Mouse (Mus musculus) liver, embryonic 11.5 days (tissue): ENCODE data around the gene Dbndd2. TPM values are rescaled to one million over a fixed set of nuclear protein-coding genes. Genes with fewer than 3 reads are reported as not detected.

Source experiments
- ATAC-seq: fragments of 200-750 bp; cut with Nextera tagmentation; replicated peaks from 2 replicates; pipeline ENCODE4 v1.8.0; 2017; ENCODE audit warnings: moderate number of reproducible peaks, mild to moderate bottlenecking, moderate TSS enrichment, moderate library complexity; ENCODE audit not compliant: low FRiP score
- DNase-seq: peaks from one replicate; pipeline ENCODE4 v3.0.0-alpha.2; 2017; ENCODE audit warnings: low spot score
- H3K27ac ChIP-seq: fragments of 300-500 bp; sonication (generic); 2 replicates; pipeline ENCODE4 v1.5.1; 2014; ENCODE audit warnings: mild to moderate bottlenecking, low read depth, low read length, control low read depth
- H3K27me3 ChIP-seq: fragments of 300-500 bp; sonication (generic); replicated peaks from 2 replicates; pipeline ENCODE4 v1.6.1; 2014; ENCODE audit warnings: low read length, mixed read lengths; ENCODE audit not compliant: control insufficient read depth, insufficient read depth
- H3K36me3 ChIP-seq: fragments of 300-500 bp; sonication (generic); 2 replicates; pipeline ENCODE4 v1.6.1; 2014; ENCODE audit warnings: mild to moderate bottlenecking, low read length, moderate library complexity, mixed read lengths; ENCODE audit not compliant: control insufficient read depth, insufficient read depth
- H3K4me1 ChIP-seq: fragments of 300-500 bp; sonication (generic); replicated peaks from 2 replicates; pipeline ENCODE4 v1.6.1; 2014; ENCODE audit warnings: low read length, mixed read lengths; ENCODE audit not compliant: control insufficient read depth, insufficient read depth
- H3K4me2 ChIP-seq: fragments of 300-500 bp; sonication (generic); 2 replicates; pipeline ENCODE4 v1.6.1; 2014; ENCODE audit warnings: mild to moderate bottlenecking, control low read depth, moderate library complexity
- H3K4me3 ChIP-seq: fragments of 300-500 bp; sonication (generic); 2 replicates; pipeline ENCODE4 v1.5.1; 2014; ENCODE audit warnings: low read depth, low read length, control low read depth
- H3K9ac ChIP-seq: fragments of 300-500 bp; sonication (generic); 2 replicates; pipeline ENCODE4 v1.6.1; 2014; ENCODE audit warnings: low read depth, low read length, control low read depth
- H3K9me3 ChIP-seq: fragments of 300-500 bp; sonication (generic); 2 replicates; pipeline ENCODE4 v1.6.1; 2016; ENCODE audit warnings: low read length, inconsistent platforms, mixed read lengths; ENCODE audit not compliant: control insufficient read depth
- WGBS: fragments of 180-500 bp; shearing (Covaris S2); extraction: QIAGEN DNeasy Blood & Tissue Kit; methylation state at CpG from one replicate; pipeline ENCODE4 v1.1.7; 2014; 5-methylcytosine and 5-hydroxymethylcytosine counted together
- polyA plus RNA-seq: library from polyadenylated mRNA; unstranded; fragments of >200 nt; fragmentation: Nextera tagmentation; extraction: Ambion mirVana; gene quantifications from 2 replicates; pipeline ENCODE4 v1.2.1, GENCODE M21; 2014

Dbndd2 gene
- polyA plus RNA-seq, 1 experiment from 2014 or later: 2.1 TPM

GRCm38 (mm10) chr2:164486258-164487114, 580 bp downstream of the Dbndd2 start:
- Histone ChIP-seq H3K36me3 (no peaks in the 10 kb centered on the region), H3K27me3 (peaks cover 34% of the 10 kb centered on the region), H3K9ac (peak overlapping the region; percentile 61), H3K9me3 (no peaks in the 10 kb centered on the region), H3K27ac (no peak overlapping the region), H3K4me2 (peak overlapping the region; percentile 90), H3K4me3 (peak overlapping the region; percentile 71), H3K4me1 (peaks cover 10% of the 10 kb centered on the region)
- DNase-seq (peak; percentile 52), ATAC-seq (no peak)
- under 1% methylated on average over 68 of the region's 90 CpGs for WGBS

GRCm38 (mm10) chr2:164487115-164487527, 1.2 kb downstream of the Dbndd2 start:
- Histone ChIP-seq H3K36me3 (no peaks in the 10 kb centered on the region), H3K4me2 (peak overlapping the region; percentile 90), H3K9me3 (no peaks in the 10 kb centered on the region), H3K9ac (no peak overlapping the region; the same call in 1 of the 2 replicates), H3K4me3 (peak overlapping the region; percentile 71), H3K27ac (no peak overlapping the region), H3K27me3 (peaks cover 34% of the 10 kb centered on the region), H3K4me1 (peaks cover 10% of the 10 kb centered on the region)
- 15% methylated on average over 11 of the region's 11 CpGs for WGBS
- ATAC-seq (no peak; the same call in 1 of the 2 replicates), DNase-seq (no peak)

- Histone ChIP-seq H3K27ac (no peak overlapping the region), H3K9me3 (no peaks in the 10 kb centered on the region), H3K9ac (no peak overlapping the region), H3K4me3 (no peak overlapping the region), H3K36me3 (no peaks in the 10 kb centered on the region), H3K4me1 (peaks cover 10% of the 10 kb centered on the region), H3K4me2 (no peak overlapping the region), H3K27me3 (peaks cover 34% of the 10 kb centered on the region)
- DNase-seq: no peak
- 60% methylated on average over 9 of the region's 9 CpGs for WGBS
- no peak for ATAC-seq
Observed at GRCm38 (mm10) chr2:164487812-164488211, 1.9 kb downstream of the Dbndd2 start.

- ATAC-seq (no peak), DNase-seq (no peak)
- no peak overlapping the region for H3K27ac ChIP-seq
- no peak overlapping the region for H3K4me3 ChIP-seq
- H3K27me3 ChIP-seq: 0 out of 2 replicates have a peak, but pooled peaks cover 2% of the 10 kb centered on the region
- WGBS: 60% methylated on average over 2 of the region's 2 CpGs
- no peaks in the 10 kb centered on the region for H3K9me3 ChIP-seq
- peaks cover 11% of the 10 kb centered on the region for H3K4me1 ChIP-seq
- H3K36me3 ChIP-seq: no peaks in the 10 kb centered on the region
- H3K9ac ChIP-seq: no peak overlapping the region
- no peak overlapping the region for H3K4me2 ChIP-seq
Observed at GRCm38 (mm10) chr2:164494126-164494525, 8.2 kb downstream of the Dbndd2 start.

GRCm38 (mm10) chr2:164496331-164496730, 10.4 kb downstream of the Dbndd2 start:
- no peaks in the 10 kb centered on the region for H3K9me3 ChIP-seq
- 52% methylated on average over 1 of the region's 1 CpGs for WGBS
- H3K4me3 ChIP-seq: peak overlapping the region; percentile 82; the same call in 1 of the 2 replicates
- H3K4me1 ChIP-seq: peaks cover 11% of the 10 kb centered on the region
- no peak for DNase-seq
- H3K27me3 ChIP-seq: no peaks in the 10 kb centered on the region
- ATAC-seq: no peak
- no peak overlapping the region for H3K9ac ChIP-seq
- H3K36me3 ChIP-seq: peaks cover 6% of the 10 kb centered on the region; the same call in 1 of the 2 replicates
- no peak overlapping the region for H3K27ac ChIP-seq
- H3K4me2 ChIP-seq: peak overlapping the region; percentile 94

- Histone ChIP-seq H3K9ac (peak within 1 kb of the TSS; percentile 70), H3K27me3 (no peaks in the 10 kb centered on the region), H3K36me3 (peaks cover 12% of the 10 kb centered on the region; the same call in 1 of the 2 replicates), H3K4me1 (peaks cover 11% of the 10 kb centered on the region), H3K4me3 (peak within 1 kb of the TSS; percentile 82), H3K9me3 (no peaks in the 10 kb centered on the region), H3K4me2 (peak within 1 kb of the TSS; percentile 94), H3K27ac (peak within 1 kb of the TSS; percentile 30; the same call in 1 of the 2 replicates)
- DNase-seq (peak; percentile 77), ATAC-seq (peak; percentile 95)
- 4% methylated on average over 43 of the region's 43 CpGs for WGBS
Observed at GRCm38 (mm10) chr2:164496847-164497690, 11.2 kb downstream of the Dbndd2 start, which contains the start of gene Pigt. Gene Pigt (plus strand): TSS chr2:164497520.

GRCm38 (mm10) chr2:164497691-164498268, 11.9 kb downstream of the Dbndd2 start:
- H3K4me2 ChIP-seq: peak overlapping the region; percentile 94
- peaks cover 19% of the 10 kb centered on the region for H3K36me3 ChIP-seq
- H3K9ac ChIP-seq: peak overlapping the region; percentile 70
- peak overlapping the region; percentile 82 for H3K4me3 ChIP-seq
- WGBS: 6% methylated on average over 21 of the region's 21 CpGs
- DNase-seq (no peak), ATAC-seq (peak; percentile 40)
- H3K9me3 ChIP-seq: no peaks in the 10 kb centered on the region
- H3K27me3 ChIP-seq: no peaks in the 10 kb centered on the region
- H3K4me1 ChIP-seq: peaks cover 11% of the 10 kb centered on the region
- no peak overlapping the region for H3K27ac ChIP-seq

GRCm38 (mm10) chr2:164499317-164499716, 13.4 kb downstream of the Dbndd2 start:
- DNase-seq (no peak), ATAC-seq (no peak)
- WGBS: 80% methylated on average over 5 of the region's 5 CpGs
- Histone ChIP-seq H3K36me3 (peaks cover 33% of the 10 kb centered on the region), H3K9ac (no peak overlapping the region), H3K27me3 (no peaks in the 10 kb centered on the region), H3K9me3 (0 out of 2 replicates have a peak, but pooled peaks cover 2% of the 10 kb centered on the region), H3K4me1 (peaks cover 11% of the 10 kb centered on the region), H3K27ac (no peak overlapping the region), H3K4me3 (no peak overlapping the region), H3K4me2 (no peak overlapping the region)
